Mouse (Mus musculus) limb, embryonic 10.5 days (tissue): ENCODE data around the gene Magi1. TPM values are rescaled to one million over a fixed set of nuclear protein-coding genes. Genes with fewer than 3 reads are reported as not detected.

Experiments used
- DNase-seq: peaks from one replicate; pipeline ENCODE4 v3.0.0-alpha.2; 2017; ENCODE audit warnings: low spot score
- H3K27ac ChIP-seq: fragments of 300-500 bp; sonication (generic); 2 replicates; pipeline ENCODE4 v1.5.1; 2016; ENCODE audit warnings: mild to moderate bottlenecking
- H3K27me3 ChIP-seq: fragments of 300-500 bp; sonication (generic); 2 replicates; pipeline ENCODE4 v1.6.1; 2016; ENCODE audit warnings: low read depth, mild to moderate bottlenecking; ENCODE audit not compliant: poor library complexity, severe bottlenecking
- H3K36me3 ChIP-seq: fragments of 300-500 bp; sonication (generic); 2 replicates; pipeline ENCODE4 v1.6.1; 2016; ENCODE audit warnings: mild to moderate bottlenecking, moderate library complexity
- H3K4me1 ChIP-seq: fragments of 300-500 bp; sonication (generic); 2 replicates; pipeline ENCODE4 v1.6.1; 2016
- H3K4me3 ChIP-seq: fragments of 300-500 bp; sonication (generic); 2 replicates; pipeline ENCODE4 v1.5.1; 2016; ENCODE audit warnings: mild to moderate bottlenecking, moderate library complexity
- H3K9me3 ChIP-seq: fragments of 300-500 bp; sonication (generic); replicated peaks from 2 replicates; pipeline ENCODE4 v1.6.1; 2016; ENCODE audit warnings: mild to moderate bottlenecking
- WGBS: fragments of 180-500 bp; shearing (Covaris S2); methylation state at CpG from one replicate; pipeline ENCODE4 v1.1.7; 2016; 5-methylcytosine and 5-hydroxymethylcytosine counted together
- polyA plus RNA-seq: library from polyadenylated mRNA; unstranded; fragments of >200 nt; fragmentation: Nextera tagmentation; extraction: Ambion mirVana; gene quantifications from 2 replicates; pipeline ENCODE4 v1.2.1, GENCODE M21; 2016

Gene Magi1
- polyA plus RNA-seq, 1 experiment from 2014 or later = 16.7 TPM

DNA sequence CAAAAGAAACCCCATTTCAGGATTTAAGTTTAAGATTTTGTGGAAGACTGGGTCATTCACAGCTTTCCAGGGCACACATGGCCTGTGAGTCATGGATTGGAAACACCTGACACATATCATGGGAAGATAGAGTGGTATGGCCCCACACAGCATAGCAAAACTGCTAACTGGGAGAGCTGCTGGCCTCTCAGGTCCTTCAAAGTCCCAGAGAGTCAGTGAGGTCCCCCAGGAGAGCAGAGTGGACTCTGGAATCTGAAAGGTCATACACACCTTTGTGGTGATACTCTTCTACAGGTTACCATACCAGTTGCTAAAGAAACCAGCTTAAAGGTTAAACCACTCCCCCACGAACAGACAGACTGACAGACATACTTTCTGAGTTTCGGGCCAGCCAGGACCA lies 349.0 kb downstream of the Magi1 start:
- Histone ChIP-seq H3K36me3 (no peaks in the 10 kb centered on the region), H3K9me3 (no peaks in the 10 kb centered on the region), H3K4me1 (no peaks in the 10 kb centered on the region), H3K27me3 (no peaks in the 10 kb centered on the region), H3K4me3 (no peak overlapping the region), H3K27ac (no peak overlapping the region)
- no peak for DNase-seq
- WGBS = 87% methylated on average over 2 of the region's 2 CpGs

DNA sequence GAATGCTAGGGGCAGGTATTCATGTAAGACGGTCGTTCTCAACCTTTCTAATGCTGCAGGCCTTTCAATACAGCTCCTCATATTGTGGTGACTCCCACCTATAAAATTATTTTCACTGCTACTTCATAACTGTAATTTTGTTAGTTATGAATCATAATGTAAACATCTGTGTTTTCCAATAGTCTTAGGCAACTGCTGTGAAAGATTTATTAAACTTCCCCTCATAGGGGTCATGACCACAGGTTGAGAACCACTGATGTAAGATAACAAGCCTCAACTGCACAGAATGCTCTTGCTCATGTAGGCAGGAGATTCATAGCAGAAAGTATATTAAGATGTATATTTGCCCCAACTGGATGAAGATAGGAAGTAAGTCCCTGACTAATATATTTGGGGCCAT lies 359.1 kb downstream of the Magi1 start:
- Histone ChIP-seq H3K27me3 (no peaks in the 10 kb centered on the region), H3K4me3 (no peak overlapping the region), H3K36me3 (no peaks in the 10 kb centered on the region), H3K27ac (no peak overlapping the region), H3K4me1 (peaks cover 21% of the 10 kb centered on the region), H3K9me3 (no peaks in the 10 kb centered on the region)
- WGBS = 93% methylated on average over 2 of the region's 2 CpGs
- DNase-seq = no peak

DNA sequence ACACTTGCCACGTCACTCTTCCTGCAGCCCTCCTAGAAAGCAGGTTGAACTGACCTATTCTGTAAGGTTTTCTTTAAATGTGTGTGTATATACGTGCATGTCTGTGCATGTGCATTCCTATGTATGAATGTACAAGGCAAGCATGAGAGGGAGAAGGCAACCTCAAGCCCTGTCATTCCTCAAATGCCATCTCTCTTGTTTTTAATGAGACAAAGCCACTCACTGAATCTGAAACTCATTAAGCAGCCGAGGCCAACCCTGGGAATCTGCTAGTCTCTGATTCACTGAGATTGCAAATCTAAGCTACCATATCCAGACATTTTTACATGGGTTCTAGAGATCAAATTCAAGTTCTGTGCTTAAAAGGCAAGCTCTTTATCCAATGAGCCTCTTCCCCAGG lies 359.7 kb downstream of the Magi1 start:
- H3K4me1 ChIP-seq = peaks cover 21% of the 10 kb centered on the region
- no peak for DNase-seq
- 56% methylated on average over 3 of the region's 3 CpGs for WGBS
- H3K36me3 ChIP-seq = no peaks in the 10 kb centered on the region
- H3K27ac ChIP-seq = no peak overlapping the region
- no peaks in the 10 kb centered on the region for H3K9me3 ChIP-seq
- H3K4me3 ChIP-seq = no peak overlapping the region
- no peaks in the 10 kb centered on the region for H3K27me3 ChIP-seq

DNA sequence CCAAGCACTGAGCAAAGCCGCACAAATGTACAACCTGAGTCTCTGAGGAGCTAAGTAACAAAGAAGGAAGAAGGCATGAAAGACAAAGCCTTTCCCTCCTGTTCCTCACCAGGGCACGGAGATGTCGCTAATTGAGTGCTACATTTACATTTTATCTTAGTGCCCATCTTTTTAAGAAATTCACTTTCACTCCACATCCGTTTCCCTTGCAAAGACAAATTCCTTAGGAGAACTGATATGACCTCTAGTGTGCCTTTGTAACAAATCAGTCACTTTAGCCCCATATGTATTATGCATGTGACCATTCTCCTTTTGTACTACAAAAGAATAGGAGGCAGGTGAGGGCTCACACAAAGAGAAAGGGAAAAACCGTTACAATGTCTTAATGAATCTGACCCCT lies 360.4 kb downstream of the Magi1 start:
- no peaks in the 10 kb centered on the region for H3K27me3 ChIP-seq
- no peak overlapping the region for H3K27ac ChIP-seq
- no peak overlapping the region for H3K4me3 ChIP-seq
- peaks cover 21% of the 10 kb centered on the region for H3K4me1 ChIP-seq
- no peak for DNase-seq
- 75% methylated on average over 5 of the region's 5 CpGs for WGBS
- no peaks in the 10 kb centered on the region for H3K9me3 ChIP-seq
- no peaks in the 10 kb centered on the region for H3K36me3 ChIP-seq

DNA sequence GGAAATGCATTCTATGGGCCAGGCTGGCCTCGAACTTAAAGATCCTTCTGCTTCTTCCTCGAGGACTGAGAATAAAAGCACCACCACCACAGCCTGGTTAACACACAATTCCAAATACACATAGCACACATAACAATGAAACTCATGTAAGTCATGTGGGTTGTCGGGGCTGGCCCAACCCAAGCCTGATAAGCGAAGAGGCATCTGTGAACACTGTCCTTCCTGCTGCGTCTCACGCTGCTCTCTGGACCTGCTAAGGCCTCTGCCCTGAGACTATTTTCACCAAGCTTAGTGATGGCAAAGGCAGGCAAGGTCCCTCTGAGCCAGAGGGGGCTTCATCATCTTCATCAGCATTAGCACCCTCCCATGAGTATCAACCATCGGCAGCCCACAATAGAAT lies 360.8 kb downstream of the Magi1 start:
- Histone ChIP-seq H3K36me3 (no peaks in the 10 kb centered on the region), H3K27ac (no peak overlapping the region; the same call in 1 of the 2 replicates), H3K4me3 (no peak overlapping the region), H3K27me3 (no peaks in the 10 kb centered on the region), H3K9me3 (no peaks in the 10 kb centered on the region), H3K4me1 (peaks cover 21% of the 10 kb centered on the region)
- 94% methylated on average over 7 of the region's 7 CpGs for WGBS
- DNase-seq = no peak

DNA sequence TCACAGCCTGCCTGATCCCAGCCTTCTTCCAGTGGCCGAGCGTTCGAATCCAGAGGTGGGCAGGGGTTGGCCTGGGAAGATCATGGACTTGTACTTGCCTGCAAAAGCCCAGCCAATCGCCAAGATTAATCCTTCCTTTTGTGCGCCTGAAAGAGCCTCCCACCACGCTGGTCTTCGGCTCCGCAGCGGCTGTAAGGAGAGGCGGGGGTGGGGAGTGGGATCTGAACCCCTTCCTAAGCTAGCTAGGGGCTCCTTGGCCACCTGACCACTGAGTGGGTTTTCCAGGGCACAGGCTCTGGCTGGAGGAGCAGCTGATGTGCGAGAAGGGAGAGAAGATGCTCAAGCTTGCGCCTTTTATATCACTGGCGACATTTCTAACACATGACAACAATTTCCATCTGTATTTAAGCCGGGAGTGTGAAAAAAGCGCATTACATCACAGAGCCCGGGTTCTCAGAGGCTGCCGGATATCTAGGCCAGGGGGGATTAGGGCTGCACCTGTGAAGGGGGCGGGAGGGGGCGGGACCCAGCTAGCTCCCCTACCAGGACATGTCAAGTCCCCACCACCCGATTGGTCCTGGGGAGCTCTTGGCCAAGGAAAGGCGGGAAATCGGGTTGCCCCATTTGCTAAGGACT lies 370.4 kb downstream of the Magi1 start:
- Histone ChIP-seq H3K9me3 (no peaks in the 10 kb centered on the region), H3K27ac (peak overlapping the region; percentile 91), H3K4me1 (peaks cover 40% of the 10 kb centered on the region), H3K36me3 (no peaks in the 10 kb centered on the region), H3K4me3 (peak overlapping the region; percentile 49), H3K27me3 (no peaks in the 10 kb centered on the region)
- WGBS = 2% methylated on average over 22 of the region's 22 CpGs
- DNase-seq = peak; percentile 64

DNA sequence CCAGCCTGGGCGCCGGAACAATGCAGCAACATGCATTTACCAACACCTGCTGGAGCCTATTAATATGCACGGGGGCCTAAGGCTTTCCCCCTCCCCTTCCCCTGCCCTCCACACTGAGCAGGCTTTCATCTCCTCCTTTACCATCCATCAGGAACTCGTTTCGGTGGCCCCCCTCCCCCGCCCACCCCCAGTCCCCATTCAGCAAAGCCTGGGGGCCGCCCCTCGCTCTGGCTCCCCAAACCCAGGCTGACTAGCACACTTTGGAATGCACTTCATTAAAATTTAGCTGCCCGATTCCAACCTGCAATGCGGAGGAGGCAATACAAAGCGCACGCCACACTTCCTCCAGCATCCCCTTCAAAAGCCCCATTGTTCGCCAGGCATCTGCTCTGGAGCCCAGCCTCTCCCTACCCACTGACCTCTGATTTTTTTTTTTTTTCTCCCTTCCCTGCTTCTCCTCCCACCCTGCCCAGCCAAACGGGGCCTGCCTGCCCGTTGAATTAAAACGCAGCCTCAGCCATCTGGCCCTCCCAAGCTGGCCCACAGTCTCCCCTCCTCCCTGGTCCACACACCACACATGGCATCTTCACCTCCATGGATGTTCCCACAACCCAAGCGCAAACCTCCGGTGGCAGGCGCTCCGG lies 371.0 kb downstream of the Magi1 start:
- H3K9me3 ChIP-seq = no peaks in the 10 kb centered on the region
- WGBS = under 1% methylated on average over 20 of the region's 20 CpGs
- H3K4me1 ChIP-seq = peaks cover 40% of the 10 kb centered on the region
- H3K4me3 ChIP-seq = peak overlapping the region; percentile 49
- no peaks in the 10 kb centered on the region for H3K27me3 ChIP-seq
- peak; percentile 84 for DNase-seq
- H3K36me3 ChIP-seq = no peaks in the 10 kb centered on the region
- H3K27ac ChIP-seq = peak overlapping the region; percentile 91

DNA sequence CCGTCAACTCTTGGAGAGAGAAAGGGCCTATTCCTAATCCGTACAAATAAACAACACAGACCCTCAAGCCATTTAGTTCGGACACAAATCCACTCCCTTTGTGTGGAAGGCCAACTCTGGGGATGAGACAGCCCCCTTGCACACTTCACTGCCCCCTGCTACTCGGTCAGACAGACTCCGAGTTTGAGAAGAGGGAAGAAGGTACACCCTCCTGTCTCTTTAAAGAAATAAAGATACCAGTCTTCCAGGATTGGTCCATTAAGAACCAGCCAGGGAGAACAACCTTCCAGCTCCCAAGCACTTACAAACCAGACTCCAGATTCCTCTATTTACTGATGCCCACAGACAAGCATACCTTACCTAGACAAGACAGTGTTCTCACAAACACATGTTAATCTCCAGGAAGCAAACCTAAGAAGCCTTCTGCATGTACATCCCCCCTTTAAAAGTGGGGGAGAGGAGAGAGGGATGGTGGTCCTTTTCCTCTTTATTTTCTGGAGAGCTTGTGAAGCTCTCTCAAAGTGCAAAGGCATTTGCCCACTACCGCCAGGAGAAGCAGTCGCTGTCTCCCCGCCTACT lies 371.6 kb downstream of the Magi1 start:
- H3K36me3 ChIP-seq = no peaks in the 10 kb centered on the region
- H3K4me1 ChIP-seq = peaks cover 40% of the 10 kb centered on the region
- peak overlapping the region; percentile 91 for H3K27ac ChIP-seq
- peak overlapping the region; percentile 49 for H3K4me3 ChIP-seq
- peak; percentile 37 for DNase-seq
- 13% methylated on average over 8 of the region's 8 CpGs for WGBS
- H3K27me3 ChIP-seq = no peaks in the 10 kb centered on the region
- no peaks in the 10 kb centered on the region for H3K9me3 ChIP-seq

DNA sequence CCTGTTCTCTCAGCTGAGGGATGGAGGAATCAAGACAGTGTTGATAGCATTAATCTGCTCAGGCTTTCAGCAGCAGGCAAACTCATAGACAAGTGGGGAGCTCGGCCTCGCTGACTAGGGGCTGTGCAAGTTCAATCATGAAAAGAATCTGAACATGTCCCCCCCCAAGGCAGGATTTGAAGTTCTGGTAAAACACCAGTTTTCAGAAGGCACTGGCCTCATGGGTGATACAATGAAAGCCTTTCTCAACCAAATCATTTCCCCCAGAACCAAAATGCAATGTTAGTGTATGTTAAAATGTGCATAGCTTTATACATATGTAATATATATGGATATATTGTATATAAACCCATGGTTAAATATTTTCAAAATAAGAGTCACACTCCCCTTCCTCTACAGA lies 372.3 kb downstream of the Magi1 start:
- Histone ChIP-seq H3K27me3 (no peaks in the 10 kb centered on the region), H3K27ac (peak overlapping the region; percentile 91), H3K4me1 (peaks cover 40% of the 10 kb centered on the region), H3K36me3 (no peaks in the 10 kb centered on the region), H3K4me3 (peak overlapping the region; percentile 49), H3K9me3 (no peaks in the 10 kb centered on the region)
- no peak for DNase-seq
- 66% methylated on average over 2 of the region's 2 CpGs for WGBS

DNA sequence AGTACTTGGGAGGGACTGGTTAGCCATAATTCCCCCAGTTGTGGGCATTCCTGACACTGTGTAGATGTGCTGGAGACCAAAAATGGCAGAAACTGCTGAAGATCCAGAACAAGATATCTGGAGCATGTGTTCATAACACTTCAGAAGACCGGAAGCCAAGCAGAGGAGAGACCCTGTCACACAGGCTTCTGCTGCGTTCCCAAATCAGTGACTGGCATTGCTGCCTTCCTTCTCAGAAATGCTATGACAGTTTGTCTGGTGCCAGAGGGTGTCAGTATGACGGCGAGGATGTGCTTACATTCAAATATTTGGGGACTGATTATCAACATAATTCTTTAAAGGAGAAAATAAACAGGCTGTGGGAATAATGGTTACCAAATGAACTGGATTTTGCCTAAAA lies 373.7 kb downstream of the Magi1 start:
- Histone ChIP-seq H3K36me3 (no peaks in the 10 kb centered on the region), H3K9me3 (no peaks in the 10 kb centered on the region), H3K27ac (no peak overlapping the region), H3K27me3 (no peaks in the 10 kb centered on the region), H3K4me3 (no peak overlapping the region), H3K4me1 (peaks cover 40% of the 10 kb centered on the region)
- 90% methylated on average over 4 of the region's 4 CpGs for WGBS
- no peak for DNase-seq

DNA sequence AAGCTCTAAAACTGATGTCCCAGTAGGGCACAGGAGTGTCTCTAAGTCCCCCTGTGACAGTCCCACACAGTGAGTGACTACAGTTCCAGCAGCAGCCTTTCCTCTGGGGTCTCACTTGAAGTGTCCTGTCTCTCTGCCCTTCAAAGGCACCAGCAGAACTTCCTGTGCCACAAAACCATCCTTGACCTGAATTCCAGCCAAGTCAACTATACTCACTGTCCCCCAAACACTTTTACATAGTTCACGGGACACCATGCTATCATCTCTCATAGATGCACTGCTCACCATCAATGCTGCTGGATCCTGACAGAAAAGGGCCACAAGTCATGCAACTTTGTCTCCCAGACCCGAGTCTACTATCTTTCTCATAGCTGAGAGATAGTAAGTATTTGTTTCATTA lies 378.7 kb downstream of the Magi1 start:
- Histone ChIP-seq H3K4me1 (no peaks in the 10 kb centered on the region), H3K36me3 (no peaks in the 10 kb centered on the region), H3K27me3 (no peaks in the 10 kb centered on the region), H3K4me3 (no peak overlapping the region), H3K27ac (no peak overlapping the region), H3K9me3 (no peaks in the 10 kb centered on the region)
- DNase-seq = no peak
- WGBS = 82% methylated on average over 2 of the region's 2 CpGs

DNA sequence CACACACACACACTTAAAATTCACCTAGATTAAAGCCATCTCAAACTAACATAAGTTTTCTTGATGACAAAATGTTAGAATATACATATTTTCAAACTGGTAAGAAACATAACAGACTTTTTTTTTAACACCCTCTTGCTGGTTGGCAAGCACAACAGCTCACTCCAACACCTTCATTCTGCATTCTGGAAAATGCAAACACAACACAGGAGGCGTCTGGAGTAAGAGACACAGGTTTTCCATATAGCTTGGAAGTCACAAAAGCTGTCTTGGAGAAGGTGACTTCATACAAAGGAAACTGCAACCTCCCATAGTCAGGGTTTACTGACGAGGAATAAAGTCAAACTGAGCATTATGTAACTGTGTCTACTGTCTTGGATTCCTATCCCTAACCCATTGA lies 381.5 kb downstream of the Magi1 start:
- Histone ChIP-seq H3K4me3 (no peak overlapping the region), H3K36me3 (no peaks in the 10 kb centered on the region), H3K9me3 (no peaks in the 10 kb centered on the region), H3K27me3 (no peaks in the 10 kb centered on the region), H3K27ac (no peak overlapping the region), H3K4me1 (no peaks in the 10 kb centered on the region)
- DNase-seq = no peak
- WGBS = 82% methylated on average over 2 of the region's 2 CpGs

DNA sequence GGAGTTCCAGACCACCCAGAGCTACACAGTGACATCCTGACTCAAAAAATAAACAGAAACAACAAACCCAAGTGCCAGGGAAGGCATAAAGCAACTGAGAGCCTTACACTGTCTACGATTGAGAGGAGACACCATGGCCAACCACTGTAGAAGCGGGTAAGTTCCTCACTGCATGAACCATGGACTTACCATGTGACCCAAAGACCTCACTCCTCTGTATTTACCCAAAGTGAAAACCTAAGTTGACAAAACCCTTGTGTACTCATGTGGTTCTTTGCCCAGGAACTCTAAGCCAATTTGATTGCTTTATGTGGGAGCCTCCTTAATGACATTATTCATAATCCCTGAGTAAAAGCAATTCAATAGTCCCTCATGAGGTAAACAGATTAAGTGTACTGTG lies 382.3 kb downstream of the Magi1 start:
- H3K27me3 ChIP-seq = no peaks in the 10 kb centered on the region
- WGBS = 94% methylated on average over 2 of the region's 2 CpGs
- DNase-seq = no peak

More for the DNA sequence above, 382.3 kb downstream of the Magi1 start:
- no peak overlapping the region for H3K4me3 ChIP-seq
- H3K36me3 ChIP-seq = no peaks in the 10 kb centered on the region
- H3K4me1 ChIP-seq = no peaks in the 10 kb centered on the region
- no peak overlapping the region for H3K27ac ChIP-seq
- H3K9me3 ChIP-seq = no peaks in the 10 kb centered on the region
